Mouse (Mus musculus): ENCODE data around the gene Sh3bgrl2. TPM values are rescaled to one million over a fixed set of nuclear protein-coding genes. Genes with fewer than 3 reads are reported as not detected.

The Sh3bgrl2 gene
- polyA plus RNA-seq, 1 experiment from 2014 or later: 11.0 TPM

DNA sequence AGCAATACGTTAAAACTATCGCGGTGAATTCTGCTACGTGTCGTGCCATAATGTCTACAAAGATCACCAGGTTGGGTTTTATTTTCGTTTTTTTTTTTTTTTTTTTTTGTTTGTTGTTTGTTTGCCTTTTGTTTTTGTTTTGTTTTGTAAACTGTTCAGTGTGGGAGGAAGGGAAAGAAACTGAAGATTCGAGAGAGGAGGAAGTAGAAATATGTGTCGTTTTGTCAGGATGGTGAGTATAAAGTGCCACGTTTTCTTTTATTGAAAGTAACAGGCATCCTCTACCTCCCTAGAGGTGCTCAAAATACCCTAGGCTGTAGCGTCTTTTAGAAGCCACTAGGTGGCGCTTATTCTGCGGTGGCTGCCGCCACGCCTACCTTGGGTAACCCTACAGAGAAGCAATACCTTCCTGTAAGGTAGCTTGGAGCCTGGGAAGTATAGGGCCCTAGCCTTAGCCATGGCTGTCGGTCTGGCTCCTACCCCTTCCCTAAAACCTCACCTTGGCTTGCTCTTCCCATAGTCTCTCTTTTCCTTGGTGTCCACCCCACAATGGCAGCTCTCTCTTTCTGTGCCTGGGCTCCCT is 104.6 kb downstream of the Sh3bgrl2 start:
- H3K27ac ChIP-seq (replicated peaks): no peak overlapping the region
- no peaks in the 10 kb centered on the region for H3K36me3 ChIP-seq
- H3K27me3 ChIP-seq (ENCODE audit: low read depth, poor library complexity, severe bottlenecking): no peaks in the 10 kb centered on the region
- WGBS: 28% methylated on average over 15 of the region's 15 CpGs
- H3K4me1 ChIP-seq: peaks cover 15% of the 10 kb centered on the region
- H3K4me3 ChIP-seq: no peak overlapping the region
- no peak for DNase-seq (ENCODE audit: low spot score)
- H3K9me3 ChIP-seq (replicated peaks): no peaks in the 10 kb centered on the region

DNA sequence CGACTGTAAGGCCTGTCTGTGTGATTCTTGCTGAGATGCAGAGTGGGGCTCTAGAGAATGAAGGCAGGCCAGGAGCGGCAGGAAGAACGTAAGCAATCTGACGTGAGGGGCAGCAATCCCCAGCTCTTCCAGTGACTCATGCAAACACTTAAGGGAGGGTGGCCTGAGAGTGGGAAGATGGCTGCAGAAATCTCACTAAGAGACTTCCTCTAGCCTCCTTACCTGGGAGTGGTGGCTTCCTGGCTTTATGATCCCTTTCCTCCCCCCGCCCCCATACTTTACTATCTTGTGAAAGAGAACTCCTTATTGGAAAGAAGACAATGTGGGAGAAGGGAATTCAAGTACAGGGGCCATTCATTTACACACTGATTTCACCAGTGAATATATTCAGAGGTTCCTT is 106.5 kb downstream of the Sh3bgrl2 start:
- Histone ChIP-seq H3K36me3 (no peaks in the 10 kb centered on the region), H3K27ac (replicated peaks) (no peak overlapping the region), H3K4me1 (peaks cover 4% of the 10 kb centered on the region), H3K27me3 (ENCODE audit: low read depth, poor library complexity, severe bottlenecking) (no peaks in the 10 kb centered on the region), H3K4me3 (no peak overlapping the region), H3K9me3 (replicated peaks) (no peaks in the 10 kb centered on the region)
- 76% methylated on average over 5 of the region's 5 CpGs for WGBS
- DNase-seq (ENCODE audit: low spot score): no peak

- Histone ChIP-seq H3K27me3 (ENCODE audit: low read depth, poor library complexity, severe bottlenecking) (no peaks in the 10 kb centered on the region), H3K4me3 (no peak overlapping the region), H3K27ac (replicated peaks) (no peak overlapping the region), H3K9me3 (replicated peaks) (no peaks in the 10 kb centered on the region), H3K4me1 (peaks cover 4% of the 10 kb centered on the region), H3K36me3 (no peaks in the 10 kb centered on the region)
- DNase-seq (ENCODE audit: low spot score): no peak
- 36% methylated on average over 8 of the region's 8 CpGs for WGBS
Measured at GRCm38 (mm10) chr9:83656960-83657651, 109.0 kb downstream of the Sh3bgrl2 start.

GRCm38 (mm10) chr9:83657652-83658002 is 109.5 kb downstream of the Sh3bgrl2 start:
- no peak overlapping the region for H3K4me3 ChIP-seq
- H3K9me3 ChIP-seq (replicated peaks): no peaks in the 10 kb centered on the region
- no peak overlapping the region for H3K27ac ChIP-seq (replicated peaks)
- no peaks in the 10 kb centered on the region for H3K36me3 ChIP-seq
- peaks cover 4% of the 10 kb centered on the region for H3K4me1 ChIP-seq
- no peak for DNase-seq (ENCODE audit: low spot score)
- H3K27me3 ChIP-seq (ENCODE audit: low read depth, poor library complexity, severe bottlenecking): no peaks in the 10 kb centered on the region
- 43% methylated on average over 6 of the region's 6 CpGs for WGBS

DNA sequence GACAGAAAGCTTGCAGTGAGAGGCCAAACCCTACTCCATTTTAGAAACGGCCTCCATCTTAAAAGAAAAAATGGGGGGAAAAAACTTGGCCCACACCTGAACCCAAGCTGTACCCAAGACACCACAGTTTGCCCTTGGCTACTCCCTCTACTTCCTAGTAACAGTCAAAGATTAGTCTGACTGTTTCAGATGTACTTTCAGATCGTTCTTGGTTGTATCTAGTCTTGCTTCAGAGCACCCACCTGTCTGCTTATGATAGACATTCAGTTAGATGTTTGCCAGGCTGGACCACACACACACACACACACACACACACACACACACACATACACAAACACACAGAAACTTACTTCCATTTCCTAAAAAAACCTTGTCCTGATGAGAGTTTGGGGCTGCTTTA is 111.0 kb downstream of the Sh3bgrl2 start:
- Histone ChIP-seq H3K27me3 (ENCODE audit: low read depth, poor library complexity, severe bottlenecking) (no peaks in the 10 kb centered on the region), H3K27ac (replicated peaks) (no peak overlapping the region), H3K36me3 (no peaks in the 10 kb centered on the region), H3K9me3 (replicated peaks) (no peaks in the 10 kb centered on the region), H3K4me3 (no peak overlapping the region), H3K4me1 (peaks cover 15% of the 10 kb centered on the region)
- DNase-seq (ENCODE audit: low spot score): no peak
- 83% methylated on average over 2 of the region's 2 CpGs for WGBS

GRCm38 (mm10) chr9:83661811-83662210 is 113.7 kb downstream of the Sh3bgrl2 start:
- DNase-seq (ENCODE audit: low spot score): no peak
- no peaks in the 10 kb centered on the region for H3K27me3 ChIP-seq (ENCODE audit: low read depth, poor library complexity, severe bottlenecking)
- H3K27ac ChIP-seq (replicated peaks): no peak overlapping the region
- H3K4me1 ChIP-seq: peaks cover 38% of the 10 kb centered on the region
- H3K36me3 ChIP-seq: no peaks in the 10 kb centered on the region
- H3K4me3 ChIP-seq: no peak overlapping the region
- H3K9me3 ChIP-seq (replicated peaks): no peaks in the 10 kb centered on the region
- WGBS: 93% methylated on average over 5 of the region's 5 CpGs

GRCm38 (mm10) chr9:83663981-83664897 is 116.1 kb downstream of the Sh3bgrl2 start:
- H3K27ac ChIP-seq (replicated peaks): peak overlapping the region; percentile 85
- no peaks in the 10 kb centered on the region for H3K36me3 ChIP-seq
- H3K4me1 ChIP-seq: peaks cover 34% of the 10 kb centered on the region
- peak; percentile 56 for DNase-seq (ENCODE audit: low spot score)
- H3K9me3 ChIP-seq (replicated peaks): no peaks in the 10 kb centered on the region
- WGBS: 17% methylated on average over 25 of the region's 33 CpGs
- H3K27me3 ChIP-seq (ENCODE audit: low read depth, poor library complexity, severe bottlenecking): no peaks in the 10 kb centered on the region
- H3K4me3 ChIP-seq: peak overlapping the region; percentile 53

DNA sequence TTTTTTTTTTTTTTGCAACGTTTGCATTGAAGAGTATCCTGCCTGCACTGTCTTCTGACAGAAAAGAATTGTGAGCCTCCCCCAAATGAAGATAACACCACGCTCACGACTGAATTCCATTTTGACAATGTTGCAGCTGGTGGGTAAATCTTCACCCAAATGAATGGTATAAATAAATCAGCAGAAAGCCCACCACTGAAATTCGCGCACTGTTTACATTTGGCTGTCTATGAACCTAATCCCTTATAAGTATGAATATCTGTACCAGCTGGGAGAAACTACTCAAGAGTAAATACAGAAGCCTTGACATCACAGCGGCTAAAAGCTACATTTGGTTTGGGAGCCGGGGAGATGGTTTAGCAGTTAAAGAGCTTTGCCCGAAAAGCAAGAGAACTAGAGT is 116.8 kb downstream of the Sh3bgrl2 start:
- Histone ChIP-seq H3K27ac (replicated peaks) (peak overlapping the region; percentile 85), H3K9me3 (replicated peaks) (no peaks in the 10 kb centered on the region), H3K4me1 (peaks cover 34% of the 10 kb centered on the region), H3K36me3 (no peaks in the 10 kb centered on the region), H3K27me3 (ENCODE audit: low read depth, poor library complexity, severe bottlenecking) (no peaks in the 10 kb centered on the region), H3K4me3 (peak overlapping the region; percentile 53)
- DNase-seq (ENCODE audit: low spot score): no peak
- 45% methylated on average over 8 of the region's 8 CpGs for WGBS

DNA sequence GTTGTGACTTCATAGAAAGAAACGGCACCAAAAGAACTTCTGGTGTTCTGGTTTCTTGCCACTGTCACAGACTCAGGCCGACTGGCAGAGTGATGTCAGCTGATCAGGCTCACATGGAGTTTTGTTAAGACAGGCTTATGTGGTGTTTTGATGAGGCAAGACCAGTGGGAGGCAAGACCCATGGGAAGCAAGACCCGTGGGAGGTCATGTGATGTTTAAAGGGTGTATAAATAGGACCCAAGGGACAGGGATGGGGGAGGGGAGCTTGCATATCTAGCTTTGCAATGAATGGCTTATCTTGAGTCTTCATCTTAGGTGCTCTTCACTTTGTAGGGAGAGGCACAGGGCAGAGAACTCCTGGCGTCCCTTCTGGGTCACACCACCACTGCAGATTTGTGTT is 118.9 kb downstream of the Sh3bgrl2 start:
- Histone ChIP-seq H3K9me3 (replicated peaks) (no peaks in the 10 kb centered on the region), H3K4me1 (peaks cover 34% of the 10 kb centered on the region), H3K27ac (replicated peaks) (no peak overlapping the region), H3K27me3 (ENCODE audit: low read depth, poor library complexity, severe bottlenecking) (no peaks in the 10 kb centered on the region), H3K4me3 (no peak overlapping the region), H3K36me3 (no peaks in the 10 kb centered on the region)
- 79% methylated on average over 4 of the region's 4 CpGs for WGBS
- no peak for DNase-seq (ENCODE audit: low spot score)

DNA sequence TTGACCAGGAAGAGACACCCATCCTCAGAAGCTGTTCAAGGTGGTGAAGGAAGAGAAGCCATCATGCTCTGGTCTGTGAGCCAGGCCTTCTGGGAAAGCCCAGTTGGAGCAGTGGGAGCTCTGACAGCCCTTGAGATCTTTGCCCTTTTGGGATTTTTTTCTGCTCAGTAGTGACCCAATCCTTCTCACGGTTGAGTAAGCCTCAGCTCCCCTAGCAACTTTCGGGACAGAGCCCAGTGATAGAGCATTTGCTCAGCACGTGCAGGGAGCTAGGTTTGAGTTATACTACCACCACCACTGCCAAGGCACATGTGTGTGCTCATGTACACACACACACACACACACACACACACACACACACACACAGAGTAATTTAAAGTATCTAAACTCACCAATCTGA is 131.5 kb downstream of the Sh3bgrl2 start:
- no peaks in the 10 kb centered on the region; the same call in 1 of the 2 replicates for H3K27me3 ChIP-seq (ENCODE audit: low read depth, poor library complexity, severe bottlenecking)
- H3K36me3 ChIP-seq: no peaks in the 10 kb centered on the region
- H3K9me3 ChIP-seq (replicated peaks): no peaks in the 10 kb centered on the region
- peaks cover 18% of the 10 kb centered on the region for H3K4me1 ChIP-seq
- no peak overlapping the region for H3K4me3 ChIP-seq
- DNase-seq (ENCODE audit: low spot score): no peak
- H3K27ac ChIP-seq (replicated peaks): 0 out of 2 replicates have a peak overlapping the region, but pooled peaks have one; percentile 10
- 53% methylated on average over 3 of the region's 3 CpGs for WGBS

GRCm38 (mm10) chr9:83681661-83682655 is 133.8 kb downstream of the Sh3bgrl2 start:
- 80% methylated on average over 12 of the region's 12 CpGs for WGBS
- Histone ChIP-seq H3K27me3 (ENCODE audit: low read depth, poor library complexity, severe bottlenecking) (no peaks in the 10 kb centered on the region; the same call in 1 of the 2 replicates), H3K4me1 (peaks cover 28% of the 10 kb centered on the region), H3K36me3 (no peaks in the 10 kb centered on the region), H3K27ac (replicated peaks) (no peak overlapping the region), H3K9me3 (replicated peaks) (no peaks in the 10 kb centered on the region), H3K4me3 (no peak overlapping the region)
- DNase-seq (ENCODE audit: low spot score): no peak

All from midbrain, embryonic 10.5 days (tissue).